Mouse (Mus musculus) kidney, postnatal 36 days (tissue): ENCODE data around the gene D130043K22Rik.

Source experiments
- DNase-seq, 2 experiments: peaks; one replicate each; pipeline ENCODE4 v3.0.0; 2021 to 2022; ENCODE audit warnings: mixed read lengths in 2 of 2

Gene D130043K22Rik

GRCm38 (mm10) chr13:24844983-24845955 lies at the start of gene D130043K22Rik:
TSS of gene D130043K22Rik (plus strand) at chr13:24845135.
- peak in 1 of 2 experiments; percentile 69 for DNase-seq

- no peak for DNase-seq
Measured at GRCm38 (mm10) chr13:24798686-24799085, 46.2 kb upstream of the D130043K22Rik start.

- DNase-seq: no peak
Measured at GRCm38 (mm10) chr13:24799378-24799777, 45.6 kb upstream of the D130043K22Rik start.

- peak; percentile 45 to 53 for DNase-seq
Measured at GRCm38 (mm10) chr13:24799925-24800673, 44.8 kb upstream of the D130043K22Rik start.

GRCm38 (mm10) chr13:24800674-24801307 lies 44.1 kb upstream of the D130043K22Rik start:
- DNase-seq: peak; percentile 98 to 99

- DNase-seq: peak in 1 of 2 experiments; percentile 63
Measured at GRCm38 (mm10) chr13:24801308-24801921, 43.5 kb upstream of the D130043K22Rik start, which contains the start of gene BC005537. TSS of gene BC005537 (plus strand) at chr13:24801657.

GRCm38 (mm10) chr13:24802131-24802691 lies 42.7 kb upstream of the D130043K22Rik start:
- DNase-seq: peak in 1 of 2 experiments; percentile 37

GRCm38 (mm10) chr13:24803196-24803595 lies 41.7 kb upstream of the D130043K22Rik start:
- no peak for DNase-seq

GRCm38 (mm10) chr13:24806079-24806478 lies 38.9 kb upstream of the D130043K22Rik start:
- DNase-seq: peak; percentile 64 to 75

- no peak for DNase-seq
Measured at GRCm38 (mm10) chr13:24812521-24812920, 32.4 kb upstream of the D130043K22Rik start.

- peak in 1 of 2 experiments; percentile 50 for DNase-seq
Measured at GRCm38 (mm10) chr13:24814616-24815015, 30.3 kb upstream of the D130043K22Rik start.

GRCm38 (mm10) chr13:24816125-24817092 lies 28.5 kb upstream of the D130043K22Rik start:
- peak; percentile 68 to 69 for DNase-seq

GRCm38 (mm10) chr13:24819931-24820330 lies 25.0 kb upstream of the D130043K22Rik start:
- peak; percentile 37 to 50 for DNase-seq

- no peak for DNase-seq
Measured at GRCm38 (mm10) chr13:24822663-24823343, 22.1 kb upstream of the D130043K22Rik start.

- no peak for DNase-seq
Measured at GRCm38 (mm10) chr13:24824647-24825046, 20.3 kb upstream of the D130043K22Rik start.

GRCm38 (mm10) chr13:24825587-24825986 lies 19.3 kb upstream of the D130043K22Rik start:
- DNase-seq: peak; percentile 67 to 73

- DNase-seq: no peak
Measured at GRCm38 (mm10) chr13:24826116-24826515, 18.8 kb upstream of the D130043K22Rik start.

GRCm38 (mm10) chr13:24830756-24831352 lies 14.1 kb upstream of the D130043K22Rik start:
- DNase-seq: peak; percentile 23 to 29

GRCm38 (mm10) chr13:24831353-24832130 lies 13.4 kb upstream of the D130043K22Rik start, which contains the start of the genes Acot13 and Tdp2:
TSS of gene Acot13 (minus strand) at chr13:24831540.
TSS of gene Tdp2 (plus strand) at chr13:24831679.
- peak; percentile 97 to 98 for DNase-seq
